Mouse (Mus musculus) heart, adult 2 months (tissue): ENCODE results near the gene Kalrn. TPM values are rescaled to one million over a fixed set of nuclear protein-coding genes. Genes with fewer than 3 reads are reported as not detected.
A peak's percentile ranks its signal among the peaks of the same experiment; 100 is the strongest.

Source experiments
- DNase-seq, 2 experiments: peaks; one replicate each; pipeline ENCODE4 v3.0.0; 2021
- H3K27ac ChIP-seq: fragments of 200-600 bp; 2 replicates; pipeline ENCODE4 v1.8.1; 2022
- H3K27me3 ChIP-seq: fragments of 200-500 bp; 2 replicates; pipeline ENCODE4 v1.6.1; 2012; ENCODE audit warnings: mild to moderate bottlenecking, low read length, inconsistent platforms, mixed read lengths; ENCODE audit not compliant: control insufficient read depth, insufficient read depth
- H3K36me3 ChIP-seq: fragments of 200-500 bp; 2 replicates; pipeline ENCODE4 v1.6.1; 2012; ENCODE audit warnings: low read length, inconsistent platforms; ENCODE audit not compliant: control insufficient read depth, insufficient read depth
- H3K4me1 ChIP-seq: fragments of 200-500 bp; 2 replicates; pipeline ENCODE4 v1.6.1; 2011; ENCODE audit warnings: low read length; ENCODE audit not compliant: control insufficient read depth, insufficient read depth
- H3K4me3 ChIP-seq: fragments of 200-600 bp; 2 replicates; pipeline ENCODE4 v1.8.1; 2022
- H3K79me2 ChIP-seq: fragments of 200-500 bp; replicated peaks from 2 replicates; pipeline ENCODE4 v1.6.1; 2012; ENCODE audit warnings: mild to moderate bottlenecking, inconsistent platforms, low read length, moderate library complexity, mixed read lengths; ENCODE audit not compliant: control insufficient read depth, insufficient read depth
- H3K9ac ChIP-seq: fragments of 200-500 bp; 2 replicates; pipeline ENCODE4 v1.6.1; 2012; ENCODE audit warnings: low read depth, mild to moderate bottlenecking, control low read depth, inconsistent platforms, low read length, mixed read lengths
- CTCF ChIP-seq: fragments of 200-600 bp; IDR thresholded peaks from 2 replicates; pipeline ENCODE4 v1.8.1; 2022; ENCODE audit warnings: antibody characterized with exemption, mild to moderate bottlenecking, moderate library complexity
- EP300 ChIP-seq: fragments of 200-500 bp; IDR thresholded peaks from 2 replicates; pipeline ENCODE4 v1.6.1; 2011; ENCODE audit warnings: low read depth, low read length, control low read depth; ENCODE audit not compliant: insufficient read depth
- POLR2A ChIP-seq: fragments of 200-500 bp; IDR thresholded peaks from 2 replicates; pipeline ENCODE4 v1.6.1; 2011; ENCODE audit warnings: mild to moderate bottlenecking, low read depth, low read length, control low read depth; ENCODE audit not compliant: insufficient read depth
- WGBS: fragments of 180-500 bp; shearing (Covaris S2); methylation state at CpG from one replicate; pipeline ENCODE4 v1.1.7; 2018; 5-methylcytosine and 5-hydroxymethylcytosine counted together
- intact Hi-C: fragments of 180-260 bp; cut with DNase I; formaldehyde crosslinking; loops from one replicate; pipeline ENCODE4 v1.15.1; 2025
- polyA plus RNA-seq: library from polyadenylated mRNA; depleted of rRNA; stranded (reverse); fragments of >200 nt; gene quantifications from 2 replicates; pipeline ENCODE4 v1.2.3, GENCODE M21; 2012
- total RNA-seq, 2 experiments: library from RNA; stranded (reverse); gene quantifications; 2 replicates each; pipeline ENCODE4 v1.2.3; 2021

The Kalrn gene
- total and polyA plus RNA-seq, 3 experiments, result 8.2 to 31.8 (median 26.1) TPM

DNA sequence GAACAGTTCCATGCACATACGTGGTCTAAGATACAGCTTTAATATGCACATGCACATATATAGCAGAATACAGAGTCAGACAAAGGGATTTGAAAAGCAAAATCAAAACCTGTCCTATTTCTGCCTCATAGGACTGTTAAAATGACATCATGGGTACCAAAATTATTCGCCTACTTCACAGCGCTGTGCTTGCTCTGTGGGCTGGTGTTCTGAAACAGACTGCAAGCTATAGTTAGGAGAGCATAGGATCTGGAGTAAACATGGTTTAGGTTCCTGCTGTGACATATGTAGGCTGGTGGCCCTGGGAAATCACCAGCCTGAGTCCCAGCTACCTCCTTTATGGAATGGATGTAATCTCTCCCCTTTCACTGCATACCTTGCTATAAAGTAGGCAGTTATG lies 320.7 kb downstream of the Kalrn start:
- H3K9ac ChIP-seq, result no peak overlapping the region
- DNase-seq, result no peak
- no peaks in the 10 kb centered on the region for H3K4me1 ChIP-seq
- no peaks in the 10 kb centered on the region for H3K27me3 ChIP-seq
- WGBS, result 95% methylated on average over 3 of the region's 3 CpGs
- no peaks in the 10 kb centered on the region for H3K36me3 ChIP-seq
- H3K79me2 ChIP-seq, result no peaks in the 10 kb centered on the region
- intact Hi-C loops, result no loop called here
- H3K27ac ChIP-seq, result no peak overlapping the region
- TF ChIP-seq POLR2A (no peak), CTCF (no peak), EP300 (no peak)
- H3K4me3 ChIP-seq, result no peak overlapping the region

DNA sequence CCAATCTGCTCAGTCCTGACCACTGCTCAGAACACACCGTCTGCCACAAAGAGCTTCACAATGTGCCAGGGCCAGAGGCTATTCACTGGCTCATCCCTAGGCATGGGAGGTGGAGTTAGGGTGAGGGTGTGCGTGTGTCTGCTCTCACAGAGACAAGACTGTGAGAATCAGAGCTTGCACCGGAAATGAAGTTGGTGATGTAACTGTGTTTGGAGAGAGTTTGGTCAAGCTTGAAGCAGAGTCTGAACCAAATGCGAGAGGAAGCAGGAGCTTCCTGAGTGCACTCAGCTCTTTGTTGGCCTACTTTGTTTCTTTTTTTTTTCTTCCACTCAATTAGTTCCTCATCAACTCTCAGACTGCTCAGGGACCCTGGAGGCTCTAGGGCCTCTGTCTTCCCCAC lies 325.1 kb downstream of the Kalrn start:
- intact Hi-C loops, result no loop called here
- Histone ChIP-seq H3K4me1 (no peaks in the 10 kb centered on the region), H3K36me3 (no peaks in the 10 kb centered on the region), H3K27ac (no peak overlapping the region; the same call in 1 of the 2 replicates), H3K4me3 (no peak overlapping the region), H3K79me2 (no peaks in the 10 kb centered on the region), H3K9ac (no peak overlapping the region), H3K27me3 (no peaks in the 10 kb centered on the region)
- TF ChIP-seq CTCF (no peak), POLR2A (no peak), EP300 (no peak)
- 30% methylated on average over 4 of the region's 4 CpGs for WGBS
- no peak for DNase-seq

DNA sequence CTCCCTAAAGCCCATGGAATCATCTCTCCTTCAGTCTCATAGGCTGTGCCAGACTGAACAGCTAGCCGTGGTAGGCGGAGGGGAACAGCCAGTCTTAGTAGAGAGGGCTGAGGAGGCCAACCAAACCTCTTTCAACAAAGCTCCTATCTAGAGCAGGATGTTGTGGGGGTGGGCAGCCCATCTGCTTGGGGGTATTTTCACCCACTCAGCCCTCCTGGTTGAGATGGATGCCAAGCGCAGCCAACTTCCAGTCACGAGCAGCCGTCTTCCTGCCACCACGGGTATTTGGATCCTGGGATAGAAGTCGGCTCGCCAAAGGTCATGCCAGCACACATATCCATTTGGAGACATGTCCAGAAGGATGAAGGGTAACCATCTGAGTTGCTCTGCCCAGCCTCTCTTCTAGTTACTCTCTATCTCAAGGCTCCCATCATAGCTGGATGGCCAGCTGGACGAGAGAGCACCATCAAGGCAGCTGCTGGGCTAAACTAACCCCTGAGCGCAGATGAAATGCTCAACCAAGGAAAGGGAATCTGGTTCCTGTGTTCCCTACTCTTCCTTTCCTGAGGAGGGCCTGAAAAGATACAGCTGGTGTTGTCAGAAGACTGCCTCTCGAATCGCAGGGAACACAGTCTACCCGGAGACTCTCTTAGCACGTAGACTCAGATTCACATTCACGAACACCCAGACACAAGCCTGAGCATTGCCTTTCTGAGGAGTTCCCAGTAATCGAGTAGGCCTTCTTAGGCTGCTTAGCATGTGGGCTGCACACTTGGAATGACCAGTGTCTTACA lies 331.2 kb downstream of the Kalrn start:
- H3K9ac ChIP-seq, result no peak overlapping the region
- no peaks in the 10 kb centered on the region for H3K4me1 ChIP-seq
- intact Hi-C loops, result no loop called here
- WGBS, result 85% methylated on average over 16 of the region's 16 CpGs
- no peaks in the 10 kb centered on the region for H3K27me3 ChIP-seq
- H3K4me3 ChIP-seq, result no peak overlapping the region
- H3K36me3 ChIP-seq, result no peaks in the 10 kb centered on the region
- DNase-seq, result no peak
- H3K79me2 ChIP-seq, result no peaks in the 10 kb centered on the region
- no peak for TF ChIP-seq CTCF
- H3K27ac ChIP-seq, result no peak overlapping the region

DNA sequence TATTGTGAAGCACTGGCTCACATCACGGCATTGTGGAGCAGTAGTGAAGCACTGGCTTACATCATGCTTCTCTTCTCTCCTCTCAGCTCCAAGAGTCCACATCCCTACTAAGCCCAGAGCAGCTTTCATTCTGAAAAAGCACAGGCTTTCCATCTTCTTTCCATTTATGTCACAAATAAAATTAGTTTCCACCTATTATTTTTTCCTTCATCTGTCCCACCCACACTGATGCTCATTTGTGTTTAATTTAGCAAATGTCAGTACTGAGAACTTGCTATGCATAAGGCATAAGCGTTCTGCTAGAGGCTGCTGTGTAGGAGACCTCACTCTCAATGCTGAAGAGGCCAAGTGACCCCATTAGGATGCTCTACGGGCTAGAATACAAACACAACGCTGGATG lies 333.7 kb downstream of the Kalrn start:
- Histone ChIP-seq H3K27me3 (no peaks in the 10 kb centered on the region), H3K4me3 (no peak overlapping the region), H3K79me2 (no peaks in the 10 kb centered on the region), H3K36me3 (peaks cover 3% of the 10 kb centered on the region; the same call in 1 of the 2 replicates), H3K9ac (no peak overlapping the region), H3K27ac (no peak overlapping the region), H3K4me1 (peaks cover 5% of the 10 kb centered on the region)
- TF ChIP-seq POLR2A, result no peak
- no peak for DNase-seq
- intact Hi-C loops, result no loop called here
- WGBS, result 91% methylated on average over 4 of the region's 4 CpGs

DNA sequence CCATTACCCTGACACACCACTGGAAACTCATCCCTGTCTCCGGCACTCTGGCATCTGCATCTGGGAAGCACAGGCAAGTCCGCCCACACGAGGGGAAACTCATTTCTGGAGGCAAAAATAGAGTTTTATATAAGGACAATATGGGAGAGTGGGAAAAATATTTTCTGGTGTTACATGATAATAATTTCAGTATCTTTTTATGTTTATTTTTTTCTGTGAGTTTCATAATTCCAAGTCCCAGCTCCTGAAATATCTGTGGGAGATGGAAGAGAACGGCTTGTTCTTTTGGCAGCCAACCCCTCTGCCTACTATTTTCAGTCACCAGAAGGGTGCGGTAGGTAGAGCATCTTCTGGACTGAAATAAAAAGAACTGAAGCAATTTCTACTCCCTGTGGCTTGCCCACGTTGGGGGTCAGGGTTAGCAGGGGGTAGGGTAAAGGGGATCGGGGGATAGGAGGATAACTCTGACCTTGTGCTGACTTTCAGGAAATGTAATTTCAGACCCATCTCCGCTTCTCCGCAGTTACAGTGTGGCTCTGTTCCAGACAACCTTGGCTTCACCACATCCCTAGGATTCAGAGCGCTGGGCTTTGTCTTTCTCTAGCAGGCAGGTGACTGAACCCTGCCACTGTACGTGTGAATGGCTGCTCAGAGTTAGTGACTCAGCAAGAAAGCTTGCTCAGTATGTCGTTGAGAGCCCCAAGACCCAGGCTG lies 336.3 kb downstream of the Kalrn start:
- WGBS, result 42% methylated on average over 12 of the region's 12 CpGs
- no peak overlapping the region for H3K4me3 ChIP-seq
- H3K27ac ChIP-seq, result no peak overlapping the region
- DNase-seq, result peak in 1 of 2 experiments; percentile 34
- H3K79me2 ChIP-seq, result no peaks in the 10 kb centered on the region
- H3K36me3 ChIP-seq, result peaks cover 3% of the 10 kb centered on the region; the same call in 1 of the 2 replicates
- H3K9ac ChIP-seq, result no peak overlapping the region
- H3K4me1 ChIP-seq, result peaks cover 5% of the 10 kb centered on the region
- intact Hi-C loops, result no loop called here
- no peaks in the 10 kb centered on the region for H3K27me3 ChIP-seq
- TF ChIP-seq POLR2A (no peak), CTCF (peak; percentile 22; the same call in 1 of the 2 replicates)

DNA sequence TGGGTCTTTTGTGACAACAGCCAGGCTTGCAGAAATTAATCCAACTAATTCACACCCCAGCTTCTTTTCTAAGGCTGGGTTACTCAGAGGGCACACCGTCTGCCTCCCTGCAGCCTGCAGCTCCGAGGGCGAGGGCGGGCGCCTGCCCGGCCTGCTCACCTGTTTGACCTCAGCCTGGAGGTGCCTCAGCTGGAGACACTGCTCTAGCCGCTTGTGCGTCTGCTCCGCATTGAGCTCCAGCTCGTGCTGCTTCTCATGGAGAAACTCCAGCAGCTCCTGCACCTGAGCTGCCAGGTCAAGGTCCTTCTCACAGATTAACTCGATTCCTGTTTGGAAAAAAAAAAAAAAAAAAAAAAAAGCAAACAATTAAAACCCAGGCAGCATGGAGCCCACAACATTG lies 338.2 kb downstream of the Kalrn start:
- Histone ChIP-seq H3K4me3 (no peak overlapping the region), H3K36me3 (peaks cover 3% of the 10 kb centered on the region; the same call in 1 of the 2 replicates), H3K9ac (no peak overlapping the region), H3K27ac (no peak overlapping the region), H3K79me2 (no peaks in the 10 kb centered on the region), H3K4me1 (peaks cover 5% of the 10 kb centered on the region), H3K27me3 (no peaks in the 10 kb centered on the region)
- no peak for TF ChIP-seq EP300
- no peak for TF ChIP-seq POLR2A
- no peak for TF ChIP-seq CTCF
- intact Hi-C loops, result no loop called here
- DNase-seq, result no peak
- 94% methylated on average over 11 of the region's 11 CpGs for WGBS
